Mouse (Mus musculus): ENCODE measurements around the gene Pik3r6. TPM values are rescaled to one million over a fixed set of nuclear protein-coding genes. Genes with fewer than 3 reads are reported as not detected.

The Pik3r6 gene
- polyA plus RNA-seq, 1 experiment: 30.1 TPM

- Histone ChIP-seq H3K4me3 (ENCODE audit: insufficient read depth, low read length) (no peak overlapping the region), H3K27ac (ENCODE audit: insufficient read depth, low read depth, low read length) (no peak overlapping the region), H3K4me1 (ENCODE audit: control insufficient read depth, insufficient read depth, low read length) (peaks cover 42% of the 10 kb centered on the region)
- TF ChIP-seq POLR2A (IDR thresholded peaks at IDR 0.05; ENCODE audit: borderline replicate concordance, low read depth, low read length) (no peak), CTCF (IDR thresholded peaks at IDR 0.05; ENCODE audit: low read depth, low read length) (no peak)
Measured at GRCm38 (mm10) chr11:68500949-68501350, 1.9 kb upstream of the Pik3r6 start.

- Histone ChIP-seq H3K4me3 (ENCODE audit: insufficient read depth, low read length) (no peak overlapping the region), H3K27ac (ENCODE audit: insufficient read depth, low read depth, low read length) (peak overlapping the region; percentile 34), H3K4me1 (ENCODE audit: control insufficient read depth, insufficient read depth, low read length) (peaks cover 29% of the 10 kb centered on the region)
- TF ChIP-seq CTCF (IDR thresholded peaks at IDR 0.05; ENCODE audit: low read depth, low read length): no peak
Measured at GRCm38 (mm10) chr11:68502408-68502807, 411 bp upstream of the Pik3r6 start.

- Histone ChIP-seq H3K4me1 (ENCODE audit: control insufficient read depth, insufficient read depth, low read length) (peaks cover 37% of the 10 kb centered on the region), H3K4me3 (ENCODE audit: insufficient read depth, low read length) (no peak overlapping the region), H3K27ac (ENCODE audit: insufficient read depth, low read depth, low read length) (no peak overlapping the region)
- TF ChIP-seq CTCF (IDR thresholded peaks at IDR 0.05; ENCODE audit: low read depth, low read length): no peak
- no peak for TF ChIP-seq POLR2A (IDR thresholded peaks at IDR 0.05; ENCODE audit: borderline replicate concordance, low read depth, low read length)
Measured at GRCm38 (mm10) chr11:68504913-68505312, 2.1 kb downstream of the Pik3r6 start.

GRCm38 (mm10) chr11:68507246-68507645, 4.4 kb downstream of the Pik3r6 start:
- TF ChIP-seq POLR2A (IDR thresholded peaks at IDR 0.05; ENCODE audit: borderline replicate concordance, low read depth, low read length): no peak
- TF ChIP-seq CTCF (IDR thresholded peaks at IDR 0.05; ENCODE audit: low read depth, low read length): no peak
- peaks cover 26% of the 10 kb centered on the region for H3K4me1 ChIP-seq (ENCODE audit: control insufficient read depth, insufficient read depth, low read length)
- H3K27ac ChIP-seq (ENCODE audit: insufficient read depth, low read depth, low read length): no peak overlapping the region
- no peak overlapping the region for H3K4me3 ChIP-seq (ENCODE audit: insufficient read depth, low read length)

GRCm38 (mm10) chr11:68508619-68509018, 5.8 kb downstream of the Pik3r6 start:
- no peak overlapping the region for H3K27ac ChIP-seq (ENCODE audit: insufficient read depth, low read depth, low read length)
- TF ChIP-seq POLR2A (IDR thresholded peaks at IDR 0.05; ENCODE audit: borderline replicate concordance, low read depth, low read length): no peak
- no peak for TF ChIP-seq CTCF (IDR thresholded peaks at IDR 0.05; ENCODE audit: low read depth, low read length)
- H3K4me1 ChIP-seq (ENCODE audit: control insufficient read depth, insufficient read depth, low read length): peaks cover 25% of the 10 kb centered on the region
- no peak overlapping the region for H3K4me3 ChIP-seq (ENCODE audit: insufficient read depth, low read length)

GRCm38 (mm10) chr11:68509194-68509593, 6.4 kb downstream of the Pik3r6 start:
- no peak for TF ChIP-seq POLR2A (IDR thresholded peaks at IDR 0.05; ENCODE audit: borderline replicate concordance, low read depth, low read length)
- no peak for TF ChIP-seq CTCF (IDR thresholded peaks at IDR 0.05; ENCODE audit: low read depth, low read length)
- Histone ChIP-seq H3K27ac (ENCODE audit: insufficient read depth, low read depth, low read length) (no peak overlapping the region), H3K4me3 (ENCODE audit: insufficient read depth, low read length) (no peak overlapping the region), H3K4me1 (ENCODE audit: control insufficient read depth, insufficient read depth, low read length) (peaks cover 24% of the 10 kb centered on the region)

- Histone ChIP-seq H3K27ac (ENCODE audit: insufficient read depth, low read depth, low read length) (peak overlapping the region; percentile 45), H3K4me3 (ENCODE audit: insufficient read depth, low read length) (no peak overlapping the region), H3K4me1 (ENCODE audit: control insufficient read depth, insufficient read depth, low read length) (peaks cover 25% of the 10 kb centered on the region)
- TF ChIP-seq POLR2A (IDR thresholded peaks at IDR 0.05; ENCODE audit: borderline replicate concordance, low read depth, low read length) (no peak), CTCF (IDR thresholded peaks at IDR 0.05; ENCODE audit: low read depth, low read length) (no peak)
Measured at GRCm38 (mm10) chr11:68513969-68514368, 11.2 kb downstream of the Pik3r6 start.

- Histone ChIP-seq H3K4me3 (ENCODE audit: insufficient read depth, low read length) (peak overlapping the region; percentile 35; the same call in 1 of the 2 replicates), H3K27ac (ENCODE audit: insufficient read depth, low read depth, low read length) (peak overlapping the region; percentile 81), H3K4me1 (ENCODE audit: control insufficient read depth, insufficient read depth, low read length) (peaks cover 44% of the 10 kb centered on the region)
- TF ChIP-seq POLR2A (IDR thresholded peaks at IDR 0.05; ENCODE audit: borderline replicate concordance, low read depth, low read length) (no peak), CTCF (IDR thresholded peaks at IDR 0.05; ENCODE audit: low read depth, low read length) (no peak)
Measured at GRCm38 (mm10) chr11:68519362-68519761, 16.5 kb downstream of the Pik3r6 start.

- Histone ChIP-seq H3K27ac (ENCODE audit: insufficient read depth, low read depth, low read length) (peak overlapping the region; percentile 81), H3K4me1 (ENCODE audit: control insufficient read depth, insufficient read depth, low read length) (peaks cover 40% of the 10 kb centered on the region), H3K4me3 (ENCODE audit: insufficient read depth, low read length) (peak overlapping the region; percentile 35)
- no peak for TF ChIP-seq CTCF (IDR thresholded peaks at IDR 0.05; ENCODE audit: low read depth, low read length)
- 0 out of 2 replicates have a peak, but pooled peaks have one; percentile 27 for TF ChIP-seq POLR2A (IDR thresholded peaks at IDR 0.05; ENCODE audit: borderline replicate concordance, low read depth, low read length)
Measured at GRCm38 (mm10) chr11:68519815-68520214, 17.0 kb downstream of the Pik3r6 start.

GRCm38 (mm10) chr11:68520439-68520838, 17.6 kb downstream of the Pik3r6 start:
- Histone ChIP-seq H3K4me1 (ENCODE audit: control insufficient read depth, insufficient read depth, low read length) (peaks cover 33% of the 10 kb centered on the region), H3K4me3 (ENCODE audit: insufficient read depth, low read length) (no peak overlapping the region), H3K27ac (ENCODE audit: insufficient read depth, low read depth, low read length) (peak overlapping the region; percentile 72)
- no peak for TF ChIP-seq POLR2A (IDR thresholded peaks at IDR 0.05; ENCODE audit: borderline replicate concordance, low read depth, low read length)
- TF ChIP-seq CTCF (IDR thresholded peaks at IDR 0.05; ENCODE audit: low read depth, low read length): no peak

GRCm38 (mm10) chr11:68521352-68521751, 18.5 kb downstream of the Pik3r6 start:
- Histone ChIP-seq H3K4me3 (ENCODE audit: insufficient read depth, low read length) (no peak overlapping the region), H3K27ac (ENCODE audit: insufficient read depth, low read depth, low read length) (peak overlapping the region; percentile 77), H3K4me1 (ENCODE audit: control insufficient read depth, insufficient read depth, low read length) (peaks cover 33% of the 10 kb centered on the region)
- TF ChIP-seq POLR2A (IDR thresholded peaks at IDR 0.05; ENCODE audit: borderline replicate concordance, low read depth, low read length): no peak
- TF ChIP-seq CTCF (IDR thresholded peaks at IDR 0.05; ENCODE audit: low read depth, low read length): no peak
